Mouse (Mus musculus) olfactory bulb, adult 2 months (tissue): Measurements from ENCODE around the gene Kif21a.

Experiments
- CTCF ChIP-seq: fragments of 200-500 bp; IDR thresholded peaks from 2 replicates; pipeline ENCODE4 v1.5.1; 2012; ENCODE audit warnings: low read depth, mild to moderate bottlenecking, low read length, moderate library complexity; ENCODE audit not compliant: insufficient read depth
- POLR2A ChIP-seq: fragments of 200-500 bp; IDR thresholded peaks from 2 replicates; pipeline ENCODE4 v1.6.1; 2012; ENCODE audit warnings: mild to moderate bottlenecking, low read depth, low read length, moderate library complexity; ENCODE audit not compliant: insufficient read depth

GRCm38 (mm10) chr15:90935579-90935978 is 114.2 kb downstream of the Kif21a start:
- no peak for TF ChIP-seq POLR2A
- no peak for TF ChIP-seq CTCF
